Mouse (Mus musculus) cortical plate, adult 2 months (tissue): ENCODE measurements around the gene Oma1.

ENCODE experiments used
- CTCF ChIP-seq: fragments of 200-500 bp; IDR thresholded peaks from 2 replicates; pipeline ENCODE4 v1.5.1; 2011; ENCODE audit warnings: mild to moderate bottlenecking, control low read depth, low read length; ENCODE audit not compliant: insufficient read depth; ENCODE audit errors: extremely low read depth
- POLR2A ChIP-seq: fragments of 200-500 bp; IDR thresholded peaks from 2 replicates; pipeline ENCODE4 v1.6.1; 2011; ENCODE audit warnings: mild to moderate bottlenecking, low read length, control low read depth; ENCODE audit not compliant: insufficient read depth; ENCODE audit errors: extremely low read depth

- TF ChIP-seq CTCF (no peak), POLR2A (no peak)
Measured at GRCm38 (mm10) chr4:103299342-103299741, 14.3 kb upstream of the Oma1 start.
